Mouse (Mus musculus) myocyte (in vitro differentiated cells): Measurements from ENCODE around the gene Olfr890.
"Not testable (repeated sequence)": the region's sequence is repeated elsewhere in the genome, so short reads cannot be mapped to it uniquely, and the experiment has no call there.

Experiments used
- CEBPB ChIP-seq: IDR thresholded peaks from 2 replicates; pipeline ENCODE4 v1.6.1; 2011; ENCODE audit warnings: mild to moderate bottlenecking, moderate library complexity; ENCODE audit not compliant: poor library complexity, insufficient read depth, severe bottlenecking
- E2F4 ChIP-seq: IDR thresholded peaks from one replicate; pipeline ENCODE4 v1.6.1; 2011; ENCODE audit warnings: mild to moderate bottlenecking, control low read depth, moderate library complexity; ENCODE audit not compliant: insufficient read depth
- MAX ChIP-seq: IDR thresholded peaks from one replicate; pipeline ENCODE4 v1.6.1; 2011; ENCODE audit warnings: low read depth, mild to moderate bottlenecking, control low read depth
- MYOD1 ChIP-seq, 3 experiments: IDR thresholded peaks; one replicate each; pipeline ENCODE4 v1.6.1; 2011; ENCODE audit warnings: control low read depth in 2 of 3, low read depth in 2 of 3, mild to moderate bottlenecking in 2 of 3, moderate library complexity in 1 of 3; ENCODE audit not compliant: insufficient read length in 2 of 3, control insufficient read depth in 1 of 3
- POLR2A ChIP-seq: IDR thresholded peaks from one replicate; pipeline ENCODE4 v1.6.1; 2011; ENCODE audit warnings: low read depth, mild to moderate bottlenecking, control low read depth, moderate library complexity; ENCODE audit not compliant: insufficient read length
- POLR2AphosphoS2 ChIP-seq: IDR thresholded peaks from one replicate; pipeline ENCODE4 v1.6.1; 2011; ENCODE audit warnings: low read depth, control low read depth; ENCODE audit not compliant: insufficient read length
- REST ChIP-seq: IDR thresholded peaks from one replicate; pipeline ENCODE4 v1.6.1; 2011; ENCODE audit warnings: mild to moderate bottlenecking, control low read depth, moderate library complexity; ENCODE audit not compliant: insufficient read depth, insufficient read length
- TCF12 ChIP-seq: IDR thresholded peaks from one replicate; pipeline ENCODE4 v1.6.1; 2011; ENCODE audit warnings: mild to moderate bottlenecking, control low read depth; ENCODE audit not compliant: poor library complexity, insufficient read depth, severe bottlenecking
- TCF3 ChIP-seq: IDR thresholded peaks from one replicate; pipeline ENCODE4 v1.6.1; 2011; ENCODE audit warnings: low read depth, control low read depth; ENCODE audit not compliant: insufficient read length
- USF1 ChIP-seq: IDR thresholded peaks from one replicate; pipeline ENCODE4 v1.6.1; 2011; ENCODE audit warnings: low read depth, mild to moderate bottlenecking, control low read depth, moderate library complexity

DNA sequence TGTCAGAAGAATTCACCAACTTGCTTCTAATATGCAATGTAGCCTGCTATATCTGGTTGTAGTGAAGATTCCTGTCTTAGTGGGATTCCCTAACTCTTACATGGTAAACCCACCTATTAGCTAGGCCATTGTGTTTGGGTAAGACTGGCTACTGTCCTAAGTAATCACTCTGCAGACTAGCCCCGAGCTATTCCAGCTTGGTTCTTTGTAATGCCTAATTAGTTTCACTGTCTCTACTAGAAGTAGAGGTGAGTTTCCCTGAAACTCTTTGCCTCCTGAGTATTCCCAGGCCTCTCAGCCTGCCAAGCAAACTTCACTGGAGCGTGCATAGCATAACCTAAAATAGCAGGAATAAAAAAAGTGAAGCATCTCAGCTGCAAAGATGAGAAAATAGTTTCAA lies 26.0 kb downstream of the Olfr890 start:
- not testable (repeated sequence) for TF ChIP-seq TCF12; CEBPB; POLR2A; USF1; POLR2AphosphoS2; MAX; TCF3; MYOD1 (IDR thresholded peaks at IDR 0.05; ENCODE audit: control insufficient read depth in 1 of 3, insufficient read length in 2 of 3, low read depth in 2 of 3); REST; E2F4
